Mouse (Mus musculus) brain, embryonic 14.5 days (tissue): Measurements from ENCODE around the gene Scn4a.

Experiments used
- CTCF ChIP-seq: fragments of 200-500 bp; IDR thresholded peaks from 2 replicates; pipeline ENCODE4 v1.5.1; 2012; ENCODE audit warnings: inconsistent platforms, mild to moderate bottlenecking, moderate library complexity, borderline replicate concordance; ENCODE audit not compliant: insufficient read depth, insufficient read length; ENCODE audit errors: extremely low read depth
- POLR2A ChIP-seq: fragments of 200-500 bp; IDR thresholded peaks from 2 replicates; pipeline ENCODE4 v1.6.1; 2012; ENCODE audit warnings: mild to moderate bottlenecking, inconsistent platforms, borderline replicate concordance; ENCODE audit not compliant: poor library complexity, insufficient read depth, insufficient read length, severe bottlenecking; ENCODE audit errors: extremely low read depth

- TF ChIP-seq CTCF, result no peak
- no peak for TF ChIP-seq POLR2A
Observed at GRCm38 (mm10) chr11:106338029-106338428, 15.1 kb downstream of the Scn4a start.
